Mouse (Mus musculus) heart, postnatal 0 days (tissue): ENCODE data around the gene Gtf2ird1. TPM values are rescaled to one million over a fixed set of nuclear protein-coding genes. Genes with fewer than 3 reads are reported as not detected.
A peak's percentile ranks its signal among the peaks of the same experiment; 100 is the strongest.

ENCODE experiments used
- ATAC-seq: fragments of 200-750 bp; cut with Nextera tagmentation; 2 replicates; pipeline ENCODE4 v1.8.0; 2017; ENCODE audit warnings: low read depth, moderate number of reproducible peaks, moderate library complexity; ENCODE audit not compliant: insufficient read depth
- DNase-seq: peaks from one replicate; pipeline ENCODE4 v3.0.0-alpha.2; 2016; ENCODE audit warnings: low spot score
- H3K27ac ChIP-seq: fragments of 300-500 bp; sonication (generic); 2 replicates; pipeline ENCODE4 v1.5.1; 2014; ENCODE audit warnings: low read depth, mild to moderate bottlenecking
- H3K27me3 ChIP-seq: fragments of 300-500 bp; sonication (generic); 2 replicates; pipeline ENCODE4 v1.6.1; 2014; ENCODE audit warnings: low read length, mixed read lengths; ENCODE audit not compliant: control insufficient read depth, insufficient read depth
- H3K36me3 ChIP-seq: fragments of 300-500 bp; sonication (generic); replicated peaks from 2 replicates; pipeline ENCODE4 v1.6.1; 2014; ENCODE audit warnings: low read length, mixed read lengths; ENCODE audit not compliant: control insufficient read depth, insufficient read depth
- H3K4me1 ChIP-seq: fragments of 300-500 bp; sonication (generic); 2 replicates; pipeline ENCODE4 v1.6.1; 2014; ENCODE audit warnings: antibody characterized with exemption; ENCODE audit not compliant: control insufficient read depth, insufficient read depth
- H3K4me2 ChIP-seq: fragments of 300-500 bp; sonication (generic); 2 replicates; pipeline ENCODE4 v1.6.1; 2014; ENCODE audit warnings: low read depth, mild to moderate bottlenecking, low read length, moderate library complexity
- H3K4me3 ChIP-seq: fragments of 300-500 bp; sonication (generic); 2 replicates; pipeline ENCODE4 v1.5.1; 2014; ENCODE audit warnings: low read depth, low read length
- H3K9ac ChIP-seq: fragments of 300-500 bp; sonication (generic); replicated peaks from 2 replicates; pipeline ENCODE4 v1.6.1; 2014; ENCODE audit warnings: low read depth, low read length, mixed read lengths
- H3K9me3 ChIP-seq: fragments of 300-500 bp; sonication (generic); replicated peaks from 2 replicates; pipeline ENCODE4 v1.6.1; 2016; ENCODE audit warnings: low read length; ENCODE audit not compliant: control insufficient read depth
- CTCF ChIP-seq: IDR thresholded peaks from 2 replicates; pipeline ENCODE4 v1.5.1; 2016; ENCODE audit warnings: antibody characterized with exemption, control low read depth, low read depth
- EP300 ChIP-seq: IDR thresholded peaks from 2 replicates; pipeline ENCODE4 v1.6.1; 2016; ENCODE audit warnings: antibody characterized with exemption, low read depth
- WGBS: fragments of 180-500 bp; shearing (Covaris S2); extraction: QIAGEN DNeasy Blood & Tissue Kit; methylation state at CpG from one replicate; pipeline ENCODE4 v1.1.7; 2014; 5-methylcytosine and 5-hydroxymethylcytosine counted together
- polyA plus RNA-seq: library from polyadenylated mRNA; unstranded; fragments of >200 nt; fragmentation: Nextera tagmentation; extraction: Ambion mirVana; gene quantifications from 2 replicates; pipeline ENCODE4 v1.2.1, GENCODE M21; 2015
- total RNA-seq: library from RNA; depleted of rRNA; stranded (reverse); fragments of >200 nt; gene quantifications from 2 replicates; pipeline ENCODE4 v1.2.3, GENCODE M21; 2014; ENCODE audit warnings: low replicate concordance

Gtf2ird1 gene
- total and polyA plus RNA-seq, 2 experiments from 2014 or later, result 27.7 to 28.8 TPM

DNA sequence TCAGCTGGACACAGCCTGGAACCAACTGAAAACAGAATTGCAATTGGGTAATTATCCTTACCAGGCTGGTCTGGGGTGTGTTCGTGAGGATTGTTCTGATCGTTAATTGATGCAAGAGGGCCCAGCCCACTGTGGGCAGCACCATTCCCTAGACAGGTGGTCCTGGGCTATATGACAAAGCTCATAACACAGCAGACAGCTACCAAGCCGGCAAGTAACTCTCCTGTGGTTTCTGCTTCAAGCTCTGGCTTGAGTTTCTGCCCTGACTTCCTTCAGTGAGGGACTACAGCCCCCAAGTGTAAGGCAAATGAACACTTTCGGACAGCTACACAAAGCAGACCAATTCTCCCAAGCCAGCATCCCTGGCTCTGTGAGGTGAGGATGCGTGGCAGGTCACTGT, 40.5 kb upstream of the Gtf2ird1 start:
- WGBS, result 97% methylated on average over 5 of the region's 5 CpGs
- Histone ChIP-seq H3K27ac (no peak overlapping the region), H3K9ac (no peak overlapping the region), H3K9me3 (no peaks in the 10 kb centered on the region), H3K4me3 (no peak overlapping the region), H3K4me2 (no peak overlapping the region), H3K4me1 (no peaks in the 10 kb centered on the region), H3K27me3 (no peaks in the 10 kb centered on the region), H3K36me3 (peaks cover 28% of the 10 kb centered on the region)
- no peak for TF ChIP-seq EP300
- no peak for TF ChIP-seq CTCF
- DNase-seq (no peak), ATAC-seq (no peak)

DNA sequence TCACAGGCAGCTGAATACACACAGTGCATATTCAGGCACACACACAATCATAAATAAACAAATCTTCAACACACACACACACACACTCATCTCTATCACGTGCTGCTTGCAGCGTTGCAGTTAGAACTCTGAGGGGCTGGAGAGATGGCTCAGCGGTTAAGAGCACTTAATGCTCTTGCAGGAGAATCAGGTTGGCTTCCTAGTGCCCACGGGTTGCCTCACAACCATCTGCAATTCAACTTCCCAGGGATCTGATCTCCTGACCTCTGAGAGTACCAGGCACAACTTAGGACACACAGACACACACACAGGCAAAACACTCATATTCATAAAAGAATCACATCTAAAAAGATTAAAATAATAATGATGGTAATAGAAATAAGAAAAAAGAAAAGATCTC, 39.3 kb upstream of the Gtf2ird1 start:
- Histone ChIP-seq H3K4me1 (no peaks in the 10 kb centered on the region), H3K4me2 (no peak overlapping the region), H3K9ac (no peak overlapping the region), H3K4me3 (no peak overlapping the region), H3K27me3 (no peaks in the 10 kb centered on the region), H3K9me3 (no peaks in the 10 kb centered on the region), H3K27ac (no peak overlapping the region), H3K36me3 (peaks cover 26% of the 10 kb centered on the region)
- DNase-seq, result no peak
- 68% methylated on average over 4 of the region's 4 CpGs for WGBS
- no peak for TF ChIP-seq CTCF
- no peak for TF ChIP-seq EP300
- no peak for ATAC-seq

DNA sequence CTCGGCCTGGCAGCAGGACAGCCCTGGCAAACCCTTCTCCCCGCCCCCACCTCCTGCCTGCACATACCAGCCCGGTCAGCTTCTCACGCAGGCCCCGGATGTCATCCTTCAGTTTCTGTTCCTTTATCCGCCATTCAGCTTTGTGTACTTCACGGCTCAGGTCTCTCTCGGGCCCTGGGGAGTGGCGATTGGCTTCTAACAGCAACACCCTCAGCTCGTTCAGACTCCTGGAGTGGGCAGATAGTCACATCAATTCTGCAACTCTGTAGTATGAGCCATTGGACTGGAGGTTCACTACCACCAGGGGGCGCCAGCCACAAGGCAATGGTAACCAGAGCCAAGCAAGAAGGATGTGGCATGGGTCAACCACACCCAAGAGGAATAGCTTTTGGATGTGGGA, 37.6 kb upstream of the Gtf2ird1 start:
- Histone ChIP-seq H3K9ac (no peak overlapping the region), H3K36me3 (peaks cover 26% of the 10 kb centered on the region), H3K9me3 (no peaks in the 10 kb centered on the region), H3K4me3 (no peak overlapping the region), H3K4me1 (no peaks in the 10 kb centered on the region), H3K27me3 (no peaks in the 10 kb centered on the region), H3K27ac (no peak overlapping the region), H3K4me2 (no peak overlapping the region)
- peak; percentile 71 for DNase-seq
- ATAC-seq, result peak; percentile 56; the same call in 1 of the 2 replicates
- 49% methylated on average over 11 of the region's 11 CpGs for WGBS
- TF ChIP-seq CTCF (peak; percentile 95), EP300 (no peak)

DNA sequence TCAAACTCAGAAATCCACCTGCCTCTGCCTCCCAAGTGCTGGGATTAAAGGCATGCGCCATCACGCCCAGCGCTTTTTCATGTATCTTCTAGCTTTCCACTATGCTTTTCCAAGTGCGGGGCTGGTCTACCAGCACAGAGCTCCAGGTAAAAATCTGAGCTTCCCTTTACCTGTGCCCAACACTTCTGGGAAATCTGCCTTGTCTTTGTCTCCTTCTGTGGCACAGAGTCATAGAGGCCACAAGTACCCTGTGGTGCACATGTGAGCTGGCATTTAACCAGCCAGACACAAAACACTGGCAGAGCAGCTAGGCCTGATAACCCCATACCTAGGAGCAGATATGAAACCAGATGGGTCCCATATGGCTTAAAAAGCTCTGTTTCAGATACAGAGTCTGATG, 36.4 kb upstream of the Gtf2ird1 start:
- no peak overlapping the region for H3K4me2 ChIP-seq
- H3K4me1 ChIP-seq, result no peaks in the 10 kb centered on the region
- no peaks in the 10 kb centered on the region for H3K27me3 ChIP-seq
- no peak overlapping the region for H3K27ac ChIP-seq
- no peaks in the 10 kb centered on the region for H3K9me3 ChIP-seq
- H3K4me3 ChIP-seq, result no peak overlapping the region
- WGBS, result 90% methylated on average over 4 of the region's 4 CpGs
- H3K36me3 ChIP-seq, result peaks cover 26% of the 10 kb centered on the region
- H3K9ac ChIP-seq, result no peak overlapping the region
- DNase-seq (no peak), ATAC-seq (no peak)
- TF ChIP-seq EP300 (no peak), CTCF (no peak)

DNA sequence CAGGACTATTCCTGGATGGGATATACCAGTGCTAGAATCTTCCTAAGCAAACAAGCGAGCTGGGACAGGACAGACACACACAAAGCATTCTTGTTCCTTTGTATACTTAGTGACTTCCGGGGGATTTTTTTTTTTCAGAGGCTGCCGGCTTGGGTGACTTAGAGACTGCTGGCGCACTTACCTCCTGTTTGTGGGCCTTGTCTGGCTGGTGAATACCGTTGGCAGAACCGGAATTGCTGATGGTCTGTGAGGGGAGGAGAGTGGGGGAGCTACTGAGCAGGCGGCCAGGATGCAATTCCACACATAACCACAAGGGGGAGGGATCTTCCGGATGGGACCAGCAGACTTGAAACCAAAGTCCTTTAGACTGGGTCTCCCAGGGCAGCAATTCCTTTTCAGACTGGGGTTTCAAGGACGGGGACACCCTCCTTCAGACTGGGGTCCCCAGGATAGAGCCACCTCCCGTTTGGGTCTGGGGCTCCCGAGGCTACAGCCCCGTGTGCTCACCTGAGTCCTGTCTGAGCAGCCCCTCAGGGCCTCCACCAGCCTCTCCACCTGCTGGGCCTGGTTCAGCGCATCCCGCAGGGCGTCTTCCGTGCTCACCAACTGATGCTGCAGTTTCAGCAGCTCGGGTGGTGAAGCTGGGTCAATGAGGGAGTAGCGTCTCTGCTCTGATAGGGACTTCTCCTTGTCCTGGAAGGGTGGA, 35.3 kb upstream of the Gtf2ird1 start:
- Histone ChIP-seq H3K4me2 (no peak overlapping the region), H3K9me3 (no peaks in the 10 kb centered on the region), H3K36me3 (peaks cover 18% of the 10 kb centered on the region), H3K4me1 (no peaks in the 10 kb centered on the region), H3K27ac (peak overlapping the region; percentile 23; the same call in 1 of the 2 replicates), H3K9ac (no peak overlapping the region), H3K27me3 (no peaks in the 10 kb centered on the region), H3K4me3 (no peak overlapping the region)
- DNase-seq (peak; percentile 83), ATAC-seq (peak; percentile 63)
- WGBS, result 27% methylated on average over 18 of the region's 18 CpGs
- TF ChIP-seq CTCF (peak; percentile 92), EP300 (no peak)

DNA sequence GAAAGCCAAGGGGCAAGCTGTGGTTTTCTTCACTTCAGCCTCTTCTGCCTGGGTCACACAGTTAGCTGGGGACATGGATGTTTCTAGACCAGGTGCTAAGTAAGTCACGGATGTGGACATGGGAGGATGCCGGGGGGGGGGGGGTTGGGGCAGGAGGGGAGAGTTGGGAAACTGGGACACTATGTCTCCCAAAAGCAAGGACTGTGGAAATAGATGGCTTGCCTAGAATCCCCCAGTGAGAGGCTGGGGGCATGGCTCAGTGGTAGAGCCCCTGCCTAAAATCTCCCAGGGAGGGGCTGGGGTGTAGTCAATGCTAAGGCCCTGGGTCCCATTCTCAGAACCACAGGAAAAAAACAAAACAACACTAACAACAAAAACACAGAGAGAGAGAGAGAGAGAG, 34.7 kb upstream of the Gtf2ird1 start:
- H3K27me3 ChIP-seq, result no peaks in the 10 kb centered on the region
- H3K9ac ChIP-seq, result no peak overlapping the region
- H3K4me1 ChIP-seq, result no peaks in the 10 kb centered on the region
- H3K4me2 ChIP-seq, result no peak overlapping the region
- no peak overlapping the region for H3K27ac ChIP-seq
- no peak overlapping the region for H3K4me3 ChIP-seq
- WGBS, result 75% methylated on average over 2 of the region's 2 CpGs
- DNase-seq (no peak), ATAC-seq (no peak)
- TF ChIP-seq EP300 (no peak), CTCF (no peak)
- no peaks in the 10 kb centered on the region for H3K9me3 ChIP-seq
- peaks cover 15% of the 10 kb centered on the region; the same call in 1 of the 2 replicates for H3K36me3 ChIP-seq
